Comparison of ENCODE assay signal across 8 mouse cellular contexts in the genomic region with DNA sequence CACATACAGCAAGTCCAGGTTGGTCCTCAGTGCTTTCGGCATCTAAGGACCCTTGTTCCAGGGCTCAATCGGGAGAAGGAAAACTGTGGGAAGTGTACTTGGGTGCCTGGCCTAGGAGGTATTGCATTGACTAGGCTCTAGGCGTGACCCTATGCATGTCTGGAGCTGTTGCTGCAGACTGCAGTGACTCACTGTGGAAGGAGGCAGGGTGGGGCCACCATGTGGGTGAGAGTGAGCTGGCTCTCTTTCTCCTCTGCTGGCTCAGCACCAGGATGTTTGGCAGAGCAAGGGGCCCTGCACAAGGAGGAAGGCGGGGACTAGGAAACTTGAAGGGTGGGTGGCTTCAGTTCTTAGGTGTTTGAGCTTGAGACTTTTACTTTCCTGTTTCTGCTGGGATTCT. TPM values are rescaled to one million over a fixed set of nuclear protein-coding genes. Genes with fewer than 3 reads are reported as not detected.
DNase-seq lines count a peak whose midpoint lies in the region; ATAC-seq and TF ChIP-seq lines count a peak whose summit lies in the region.

No protein-coding gene starts in this region.

- intact Hi-C loops in heart, adult 2 months (cut with DNase I), result no loop called here

- peak overlapping the region; percentile 15; the same call in 1 of the 2 replicates for H3K4me3 ChIP-seq in heart, adult 2 months
- H3K4me3 ChIP-seq in liver, embryonic 16.5 days (ENCODE audit: low read depth, low read length), result no peak overlapping the region

- no peaks in the 10 kb centered on the region for H3K9me3 ChIP-seq in liver, embryonic 16.5 days (replicated peaks; ENCODE audit: control insufficient read depth, low read length)

- peak; percentile 21; the same call in 1 of the 2 replicates for TF ChIP-seq CTCF in heart, adult 2 months (IDR thresholded peaks at IDR 0.05)

- peaks cover 49% of the 10 kb centered on the region for H3K4me1 ChIP-seq in heart, adult 2 months (ENCODE audit: control insufficient read depth, insufficient read depth, low read length)
- peaks cover 8% of the 10 kb centered on the region; the same call in 1 of the 2 replicates for H3K4me1 ChIP-seq in liver, embryonic 16.5 days (ENCODE audit: control insufficient read depth, low read depth, low read length)

- peak overlapping the region; percentile 21; the same call in 1 of the 2 replicates for H3K9ac ChIP-seq in heart, adult 2 months (ENCODE audit: low read depth, low read length)
- H3K9ac ChIP-seq in liver, embryonic 16.5 days (ENCODE audit: low read depth, low read length), result no peak overlapping the region

- peaks cover 12% of the 10 kb centered on the region for H3K79me2 ChIP-seq in heart, adult 2 months (replicated peaks; ENCODE audit: control insufficient read depth, insufficient read depth, low read length)

- ATAC-seq in liver, embryonic 16.5 days (ENCODE audit: low read depth), result peak; percentile 83

- H3K27ac ChIP-seq in heart, adult 2 months, result peak overlapping the region; percentile 100
- H3K27ac ChIP-seq in liver, embryonic 16.5 days (ENCODE audit: low read length), result no peak overlapping the region

- TF ChIP-seq POLR2A in heart, adult 2 months (IDR thresholded peaks at IDR 0.05; ENCODE audit: insufficient read depth, low read depth, low read length), result peak; percentile 64

- peaks cover 57% of the 10 kb centered on the region for H3K36me3 ChIP-seq in heart, adult 2 months (ENCODE audit: control insufficient read depth, insufficient read depth, low read length)
- no peaks in the 10 kb centered on the region for H3K36me3 ChIP-seq in liver, embryonic 16.5 days (ENCODE audit: control insufficient read depth, insufficient read depth)

- 6% methylated on average over 4 of the region's 4 CpGs for WGBS in heart, adult 2 months
- WGBS in liver, embryonic 16.5 days (ENCODE audit: insufficient replicate concordance), result 37% methylated on average over 4 of the region's 4 CpGs

- peak; percentile 91 for TF ChIP-seq EP300 in heart, adult 2 months (IDR thresholded peaks at IDR 0.05; ENCODE audit: insufficient read depth, low read depth, low read length)

- H3K4me2 ChIP-seq in liver, embryonic 16.5 days (ENCODE audit: low read depth, low read length), result no peak overlapping the region

- DNase-seq in layer of hippocampus, adult 11-12 months (ENCODE audit: low spot score), result peak; percentile 51
- DNase-seq in layer of hippocampus, adult 9-10 months (ENCODE audit: low spot score), result no peak
- peak; percentile 47 for DNase-seq in c-Kit-positive CD71-positive TER-119-negative erythroid progenitor cells, embryonic 14.5 days (ENCODE audit: low read depth)
- DNase-seq in heart, adult 2 months, result peak; percentile 89 to 93
- peak; percentile 75 for DNase-seq in kidney, adult 9 months
- DNase-seq in right cerebral cortex, adult 18-20 months, result peak; percentile 88
- DNase-seq in urinary bladder, adult 18-20 months (ENCODE audit: low spot score in 2 of 2), result peak; percentile 66 to 96

- no peaks in the 10 kb centered on the region for H3K27me3 ChIP-seq in heart, adult 2 months (ENCODE audit: control insufficient read depth, insufficient read depth, low read length)
- H3K27me3 ChIP-seq in liver, embryonic 16.5 days (ENCODE audit: control insufficient read depth, insufficient read depth, low read depth, low read length), result no peaks in the 10 kb centered on the region

RNA-seq across cellular contexts. Expression of gene Ahnak, which starts 8.5 kb away (rescaled TPM):
- 100 to 1,000 TPM; 299 to 348 TPM for total RNA-seq in heart, adult 2 months (2021)
- polyA plus RNA-seq in heart, adult 2 months (2012; rRNA removed), result 23.0 and 42.5 TPM in 2 replicates
- polyA plus RNA-seq in liver, embryonic 16.5 days (2015; fragmentation: Nextera tagmentation; extraction: Ambion mirVana), result 3.1 TPM in 2 replicates

RNA-seq across cellular contexts. Expression of gene Eef1g, which starts 30.7 kb away (rescaled TPM):
- total RNA-seq in heart, adult 2 months (2021), result 100 to 1,000 TPM; 224 to 260 TPM
- polyA plus RNA-seq in heart, adult 2 months (2012; rRNA removed), result 191 and 291 TPM in 2 replicates
- 153 and 172 TPM in 2 replicates for polyA plus RNA-seq in liver, embryonic 16.5 days (2015; fragmentation: Nextera tagmentation; extraction: Ambion mirVana)

RNA-seq across cellular contexts. Expression of gene Tut1, which starts 43.9 kb away (rescaled TPM):
- total RNA-seq in heart, adult 2 months (2021), result 1 to 10 TPM; 8.5 to 9.4 TPM
- 7.2 and 10.6 TPM in 2 replicates for polyA plus RNA-seq in heart, adult 2 months (2012; rRNA removed)
- 12.6 and 12.9 TPM in 2 replicates for polyA plus RNA-seq in liver, embryonic 16.5 days (2015; fragmentation: Nextera tagmentation; extraction: Ambion mirVana)

RNA-seq across cellular contexts. Expression of gene Mta2, which starts 55.9 kb away (rescaled TPM):
- 10 to 100 TPM; 29.0 to 32.1 TPM for total RNA-seq in heart, adult 2 months (2021)
- polyA plus RNA-seq in heart, adult 2 months (2012; rRNA removed), result 13.1 and 15.6 TPM in 2 replicates
- 73.9 and 82.3 TPM in 2 replicates for polyA plus RNA-seq in liver, embryonic 16.5 days (2015; fragmentation: Nextera tagmentation; extraction: Ambion mirVana)
